Mouse (Mus musculus) liver, embryonic 14.5 days (tissue): ENCODE measurements around the gene Kidins220. TPM values are rescaled to one million over a fixed set of nuclear protein-coding genes. Genes with fewer than 3 reads are reported as not detected.

Source experiments
- ATAC-seq: fragments of 200-750 bp; cut with Nextera tagmentation; 2 replicates; pipeline ENCODE4 v1.8.0; 2017; ENCODE audit warnings: moderate number of reproducible peaks, mild to moderate bottlenecking, moderate library complexity; ENCODE audit not compliant: insufficient read depth
- DNase-seq, 3 experiments: peaks; one replicate each; pipeline ENCODE4 v3.0.0-alpha.2; 2012 to 2013; ENCODE audit warnings: low read depth in 3 of 3, low spot score in 3 of 3
- H3K27ac ChIP-seq: fragments of 300-500 bp; sonication (generic); 2 replicates; pipeline ENCODE4 v1.5.1; 2014; ENCODE audit warnings: moderate library complexity, mild to moderate bottlenecking, control low read depth, inconsistent platforms
- H3K27me3 ChIP-seq: fragments of 300-500 bp; sonication (generic); 2 replicates; pipeline ENCODE4 v1.6.1; 2014; ENCODE audit warnings: mild to moderate bottlenecking, low read length, moderate library complexity; ENCODE audit not compliant: control insufficient read depth, insufficient read depth
- H3K36me3 ChIP-seq: fragments of 300-500 bp; sonication (generic); replicated peaks from 2 replicates; pipeline ENCODE4 v1.6.1; 2014; ENCODE audit warnings: low read depth; ENCODE audit not compliant: control insufficient read depth, insufficient read depth
- H3K4me1 ChIP-seq, 2 experiments: fragments of 200-500 bp in 1 of 2; fragments of 300-500 bp in 1 of 2; sonication (generic) in 1 of 2; replicated peaks; 2 replicates each; pipeline ENCODE4 v1.6.1; 2012 to 2014; ENCODE audit warnings: antibody characterized with exemption in 1 of 2, inconsistent platforms in 1 of 2, low read length in 1 of 2; ENCODE audit not compliant: control insufficient read depth in 2 of 2, insufficient read depth in 2 of 2
- H3K4me2 ChIP-seq: fragments of 300-500 bp; sonication (generic); 2 replicates; pipeline ENCODE4 v1.6.1; 2014; ENCODE audit warnings: low read depth, mild to moderate bottlenecking, control low read depth, moderate library complexity
- H3K4me3 ChIP-seq, 2 experiments: fragments of 200-500 bp in 1 of 2; fragments of 300-500 bp in 1 of 2; sonication (generic) in 1 of 2; 2 replicates each; pipeline ENCODE4 v1.5.1; 2012 to 2014; ENCODE audit warnings: low read depth in 2 of 2, low read length in 2 of 2, mild to moderate bottlenecking in 2 of 2, control low read depth in 1 of 2, inconsistent platforms in 1 of 2, moderate library complexity in 1 of 2; ENCODE audit not compliant: insufficient read depth in 1 of 2
- H3K9ac ChIP-seq: fragments of 300-500 bp; sonication (generic); replicated peaks from 2 replicates; pipeline ENCODE4 v1.6.1; 2014; ENCODE audit warnings: mild to moderate bottlenecking, control low read depth, moderate library complexity
- H3K9me3 ChIP-seq: fragments of 300-500 bp; sonication (generic); 2 replicates; pipeline ENCODE4 v1.6.1; 2016; ENCODE audit warnings: low read length, mixed read lengths; ENCODE audit not compliant: control insufficient read depth
- CTCF ChIP-seq: IDR thresholded peaks from 2 replicates; pipeline ENCODE4 v1.5.1; 2016; ENCODE audit warnings: antibody characterized with exemption, low read depth, control low read depth
- EP300 ChIP-seq: IDR thresholded peaks from 2 replicates; pipeline ENCODE4 v1.6.1; 2016; ENCODE audit warnings: antibody characterized with exemption, low read depth
- WGBS: fragments of 180-500 bp; shearing (Covaris S2); extraction: QIAGEN DNeasy Blood & Tissue Kit; methylation state at CpG from one replicate; pipeline ENCODE4 v1.1.7; 2014; ENCODE audit not compliant: insufficient replicate concordance; 5-methylcytosine and 5-hydroxymethylcytosine counted together
- polyA plus RNA-seq, 2 experiments: library from polyadenylated mRNA; depleted of rRNA in 1 of 2; stranded (reverse) in 1 of 2; unstranded in 1 of 2; fragments of >200 nt; fragmentation: Nextera tagmentation in 1 of 2; extraction: Ambion mirVana in 1 of 2; gene quantifications; 2 replicates each; pipeline versions ENCODE4 v1.2.1 to v1.2.3; 2012 to 2014

The Kidins220 gene
- polyA plus RNA-seq, 2 experiments: 7.9 to 9.4 TPM

- peak overlapping the region; percentile 22 for H3K27ac ChIP-seq
- no peak for ATAC-seq
- peaks cover 72% of the 10 kb centered on the region for H3K27me3 ChIP-seq
- under 1% methylated on average over 38 of the region's 38 CpGs for WGBS
- no peak overlapping the region; the same call in 1 of the 2 replicates for H3K9ac ChIP-seq
- DNase-seq: no peak
- peak overlapping the region; percentile 56 for H3K4me2 ChIP-seq
- H3K36me3 ChIP-seq: no peaks in the 10 kb centered on the region
- no peaks in the 10 kb centered on the region for H3K9me3 ChIP-seq
- peaks cover 0 to 4% of the 10 kb centered on the region in 2 experiments; a peak in 1 of 4 replicates for H3K4me1 ChIP-seq
- TF ChIP-seq CTCF: no peak
- TF ChIP-seq EP300: no peak
- peak overlapping the region; percentile 33 to 41 for H3K4me3 ChIP-seq
Measured at GRCm38 (mm10) chr12:25099563-25100408, 125.1 kb downstream of the Kidins220 start.

GRCm38 (mm10) chr12:25100411-25101217 lies 125.9 kb downstream of the Kidins220 start:
- Histone ChIP-seq H3K4me2 (peak overlapping the region; percentile 56), H3K9me3 (no peaks in the 10 kb centered on the region), H3K9ac (no peak overlapping the region; the same call in none of the 2 replicates), H3K4me1 (peaks cover 0 to 4% of the 10 kb centered on the region in 2 experiments; a peak in 1 of 4 replicates), H3K4me3 (peak overlapping the region; percentile 24 to 41), H3K27me3 (peaks cover 64% of the 10 kb centered on the region), H3K36me3 (no peaks in the 10 kb centered on the region), H3K27ac (peak overlapping the region; percentile 22; the same call in 1 of the 2 replicates)
- TF ChIP-seq EP300 (no peak), CTCF (no peak)
- DNase-seq: no peak
- under 1% methylated on average over 58 of the region's 59 CpGs for WGBS
- no peak for ATAC-seq

- Histone ChIP-seq H3K27me3 (peaks cover 56% of the 10 kb centered on the region), H3K4me2 (peak overlapping the region; percentile 56; the same call in 1 of the 2 replicates), H3K4me1 (peaks cover 0 to 4% of the 10 kb centered on the region in 2 experiments; a peak in 1 of 4 replicates), H3K9ac (no peak overlapping the region), H3K9me3 (no peaks in the 10 kb centered on the region), H3K36me3 (no peaks in the 10 kb centered on the region), H3K4me3 (no peak overlapping the region), H3K27ac (no peak overlapping the region)
- DNase-seq (no peak), ATAC-seq (no peak)
- TF ChIP-seq EP300 (no peak), CTCF (no peak)
- WGBS: 21% methylated on average over 5 of the region's 5 CpGs
Measured at GRCm38 (mm10) chr12:25101389-25101788, 126.7 kb downstream of the Kidins220 start.

- Histone ChIP-seq H3K9me3 (no peaks in the 10 kb centered on the region), H3K4me3 (no peak overlapping the region), H3K27ac (no peak overlapping the region), H3K4me2 (no peak overlapping the region), H3K4me1 (peaks cover 0 to 4% of the 10 kb centered on the region in 2 experiments; a peak in 1 of 4 replicates), H3K9ac (no peak overlapping the region), H3K36me3 (no peaks in the 10 kb centered on the region), H3K27me3 (peaks cover 31% of the 10 kb centered on the region)
- DNase-seq (no peak), ATAC-seq (no peak)
- TF ChIP-seq EP300 (no peak), CTCF (no peak)
- 60% methylated on average over 6 of the region's 6 CpGs for WGBS
Measured at GRCm38 (mm10) chr12:25103911-25104310, 129.2 kb downstream of the Kidins220 start.

GRCm38 (mm10) chr12:25104541-25104940 lies 129.8 kb downstream of the Kidins220 start:
- peaks cover 24% of the 10 kb centered on the region for H3K27me3 ChIP-seq
- DNase-seq: no peak

More at GRCm38 (mm10) chr12:25104541-25104940, 129.8 kb downstream of the Kidins220 start:
- H3K4me1 ChIP-seq: peaks cover 0 to 4% of the 10 kb centered on the region in 2 experiments; a peak in 1 of 4 replicates
- no peak overlapping the region for H3K4me3 ChIP-seq
- ATAC-seq: no peak
- no peak overlapping the region for H3K9ac ChIP-seq
- H3K27ac ChIP-seq: no peak overlapping the region
- TF ChIP-seq EP300: no peak
- no peak for TF ChIP-seq CTCF
- no peak overlapping the region for H3K4me2 ChIP-seq
- no peaks in the 10 kb centered on the region for H3K36me3 ChIP-seq
- no peaks in the 10 kb centered on the region for H3K9me3 ChIP-seq
